Comparison of ENCODE assay signal across 8 mouse cellular contexts in the genomic region with DNA sequence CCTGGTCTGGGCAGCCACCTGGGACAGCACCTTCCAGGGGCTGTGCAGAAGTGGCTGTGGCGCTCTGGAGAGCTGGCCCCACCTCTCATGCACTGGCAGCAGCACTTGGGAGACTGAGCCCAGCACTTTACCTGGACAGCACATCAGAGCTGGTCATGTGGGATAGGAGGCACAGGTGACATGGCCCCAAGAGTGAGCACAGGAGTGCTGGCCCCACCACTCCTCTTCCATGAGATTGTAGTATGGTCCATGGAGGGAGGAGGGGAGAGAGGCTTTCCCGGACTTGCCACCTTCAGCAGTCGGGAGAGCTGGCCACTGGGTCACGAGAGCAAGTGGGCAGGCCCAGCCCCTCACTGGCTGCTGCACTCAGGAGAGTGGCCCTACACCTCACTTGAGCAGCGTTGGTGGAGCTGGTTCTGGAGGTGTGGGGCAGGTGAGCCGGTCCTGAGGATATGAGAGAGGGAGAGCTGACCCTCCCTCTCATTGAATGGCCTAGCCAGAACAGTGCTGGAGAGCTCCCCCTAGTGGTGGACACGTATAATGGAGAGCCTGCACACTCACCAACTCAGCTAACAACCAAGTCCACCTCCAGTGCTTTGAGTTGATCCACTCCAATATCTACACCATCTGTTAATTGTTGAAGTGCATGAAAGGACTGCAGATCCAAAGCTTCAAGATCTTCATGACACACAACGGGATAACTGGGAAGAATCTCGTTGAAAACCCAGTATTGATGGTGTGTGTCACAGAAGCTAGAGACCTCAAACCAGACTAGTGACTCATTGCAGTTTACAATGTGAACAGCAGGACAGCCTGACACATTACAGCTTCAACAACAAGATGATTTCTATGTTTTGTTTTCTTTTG. TPM values are rescaled to one million over a fixed set of nuclear protein-coding genes. Genes with fewer than 3 reads are reported as not detected.
A peak's percentile ranks its signal among the peaks of the same experiment; 100 is the strongest.
DNase-seq lines count a peak whose midpoint lies in the region; ATAC-seq and TF ChIP-seq lines count a peak whose summit lies in the region.

No protein-coding gene starts in this region.

- no peaks in the 10 kb centered on the region for H3K9me3 ChIP-seq in lung, postnatal 0 days (ENCODE audit: low read length)

- H3K4me3 ChIP-seq in embryonic fibroblast, embryonic 13.5 days (ENCODE audit: insufficient read depth, low read length): no peak overlapping the region
- no peak overlapping the region for H3K4me3 ChIP-seq in lung, postnatal 0 days (ENCODE audit: low read depth, low read length)

- H3K27me3 ChIP-seq in lung, postnatal 0 days (replicated peaks; ENCODE audit: insufficient read depth, low read length): no peaks in the 10 kb centered on the region

- DNase-seq in adrenal gland, adult (ENCODE audit: inconsistent age in 2 of 2, low spot score in 1 of 2): peak; percentile 56 to 87
- no peak for DNase-seq in adrenal gland, adult 8-10 months
- peak; percentile 44 for DNase-seq in 3134 (ENCODE audit: extremely low read depth, insufficient read length, low spot score)
- DNase-seq in adrenal gland, postnatal 10 days: peak; percentile 69
- peak; percentile 55 for DNase-seq in kidney, adult 9 months
- DNase-seq in lung, postnatal 0 days (ENCODE audit: low spot score): peak; percentile 61
- DNase-seq in skeletal muscle tissue, adult 2 months (ENCODE audit: low read depth, low spot score): peak; percentile 19

- H3K9ac ChIP-seq in lung, postnatal 0 days (replicated peaks; ENCODE audit: low read depth): no peak overlapping the region

- no peak for TF ChIP-seq POLR2A in embryonic fibroblast, embryonic 13.5 days (IDR thresholded peaks at IDR 0.05; ENCODE audit: low read depth, low read length)

- H3K4me1 ChIP-seq in embryonic fibroblast, embryonic 13.5 days (ENCODE audit: control insufficient read depth, insufficient read depth, low read length): no peaks in the 10 kb centered on the region
- no peaks in the 10 kb centered on the region for H3K4me1 ChIP-seq in lung, postnatal 0 days (ENCODE audit: insufficient read depth, low read depth, low read length)

- TF ChIP-seq CTCF in embryonic fibroblast, embryonic 13.5 days (IDR thresholded peaks at IDR 0.05; ENCODE audit: borderline replicate concordance, insufficient read depth, low read length): peak; percentile 46; the same call in 1 of the 2 replicates
- TF ChIP-seq CTCF in lung, postnatal 0 days (IDR thresholded peaks at IDR 0.05): peak; percentile 79

- 57% methylated on average over 9 of the region's 9 CpGs for WGBS in lung, postnatal 0 days

- TF ChIP-seq EP300 in lung, postnatal 0 days (IDR thresholded peaks at IDR 0.05): no peak

- peak; percentile 33 for ATAC-seq in lung, postnatal 0 days

- no peak overlapping the region for H3K4me2 ChIP-seq in lung, postnatal 0 days (replicated peaks; ENCODE audit: low read depth, low read length)

- H3K36me3 ChIP-seq in lung, postnatal 0 days (ENCODE audit: insufficient read depth, low read length): no peaks in the 10 kb centered on the region

- H3K27ac ChIP-seq in embryonic fibroblast, embryonic 13.5 days (ENCODE audit: insufficient read depth, low read length): no peak overlapping the region
- no peak overlapping the region for H3K27ac ChIP-seq in lung, postnatal 0 days (ENCODE audit: low read length)

RNA-seq across cellular contexts. Expression of gene A430078G23Rik, which starts 16.3 kb away (rescaled TPM):
- under 1 TPM; 0.23 to 0.83 (median 0.28) TPM for total RNA-seq in adrenal gland, adult 8-10 months (2022)
- 1 to 10 TPM; 2.3 to 3.7 TPM for total RNA-seq in adrenal gland, postnatal 10 days (2021)
- not detected in 2 replicates for polyA plus RNA-seq in embryonic fibroblast, embryonic 13.5 days (2011; ENCODE audit: insufficient read length, low read depth, missing spikeins)
- 0.38 and 0.40 TPM in 2 replicates for polyA plus RNA-seq in lung, postnatal 0 days (2015; fragmentation: Nextera tagmentation; extraction: Ambion mirVana)

RNA-seq across cellular contexts. Expression of gene Arhgef18, which starts 55.9 kb away (rescaled TPM):
- total RNA-seq in adrenal gland, adult 8-10 months (2022): 10 to 100 TPM; 44.6 to 48.1 (median 47.0) TPM
- 10 to 100 TPM; 27.4 to 36.5 TPM for total RNA-seq in adrenal gland, postnatal 10 days (2021)
- polyA plus RNA-seq in embryonic fibroblast, embryonic 13.5 days (2011; ENCODE audit: insufficient read length, low read depth, missing spikeins): 19.8 and 21.2 TPM in 2 replicates
- 5.8 and 6.1 TPM in 2 replicates for polyA plus RNA-seq in lung, postnatal 0 days (2015; fragmentation: Nextera tagmentation; extraction: Ambion mirVana)

RNA-seq across cellular contexts. Expression of gene Insr, which starts 57.5 kb away (rescaled TPM):
- 100 to 1,000 TPM; 139 to 174 (median 151) TPM for total RNA-seq in adrenal gland, adult 8-10 months (2022)
- 100 to 1,000 TPM; 100 to 108 TPM for total RNA-seq in adrenal gland, postnatal 10 days (2021)
- 30.6 and 31.2 TPM in 2 replicates for polyA plus RNA-seq in embryonic fibroblast, embryonic 13.5 days (2011; ENCODE audit: insufficient read length, low read depth, missing spikeins)
- polyA plus RNA-seq in lung, postnatal 0 days (2015; fragmentation: Nextera tagmentation; extraction: Ambion mirVana): 27.1 and 31.1 TPM in 2 replicates
